Mouse (Mus musculus) testis, postnatal 10 days (tissue): Measurements from ENCODE around the gene Car2.

Experiments used
- DNase-seq: peaks from one replicate; pipeline ENCODE4 v3.0.0; 2021; ENCODE audit warnings: low spot score

Gene Car2

DNA sequence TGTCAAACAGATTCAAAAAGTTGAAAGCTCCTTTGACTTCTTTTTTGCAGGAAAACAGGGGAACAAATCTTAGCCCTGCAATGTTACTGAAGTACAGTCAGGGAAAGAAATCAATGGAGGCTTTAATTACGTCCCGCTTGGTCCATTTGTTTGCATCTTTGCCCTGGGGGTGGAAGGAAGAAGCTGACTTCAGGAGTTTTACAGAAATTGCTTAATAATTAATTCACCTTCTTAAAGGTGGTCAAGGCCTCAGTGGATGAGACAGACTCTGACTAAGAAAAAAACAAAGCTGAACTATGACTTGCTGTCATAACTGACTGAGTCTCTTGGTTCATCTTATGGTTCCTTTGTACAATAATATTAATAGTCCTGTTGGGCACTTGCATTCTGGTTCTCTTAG lies 59.6 kb downstream of the Car2 start:
- no peak for DNase-seq

DNA sequence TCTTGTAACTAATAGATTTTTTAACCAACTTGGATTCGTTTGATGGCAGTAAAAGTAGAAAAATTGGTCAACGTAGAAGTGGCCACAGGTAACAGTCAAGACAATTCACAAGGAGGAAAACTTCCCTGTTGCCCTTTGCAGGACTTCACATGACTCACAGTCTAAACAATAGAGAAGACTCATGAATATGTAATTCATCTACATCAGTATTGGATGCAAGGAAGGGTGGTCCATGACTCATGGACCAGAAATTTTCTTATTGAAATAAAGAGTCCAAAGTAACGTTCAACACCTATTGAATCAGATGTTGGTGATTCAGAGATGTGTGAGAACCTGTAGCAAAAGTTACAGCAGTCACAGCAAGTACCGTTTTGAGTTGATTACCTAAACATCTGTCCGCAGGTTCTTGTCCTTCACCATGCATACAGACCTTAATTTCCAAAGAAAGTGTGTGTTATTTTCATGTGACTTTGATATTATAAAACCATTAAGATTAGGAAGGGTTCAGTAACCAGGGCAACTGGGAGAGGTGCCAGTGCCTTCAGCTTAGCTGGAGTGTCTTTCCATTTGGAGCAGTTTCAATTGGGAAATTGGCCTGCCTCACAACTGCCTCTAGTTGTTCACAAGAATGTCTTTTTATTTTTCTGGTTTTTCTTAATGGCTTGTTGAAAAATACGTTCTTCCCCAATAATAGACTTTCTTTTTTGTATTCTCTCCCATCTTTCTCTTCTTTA lies 62.2 kb downstream of the Car2 start:
- DNase-seq = peak; percentile 44

DNA sequence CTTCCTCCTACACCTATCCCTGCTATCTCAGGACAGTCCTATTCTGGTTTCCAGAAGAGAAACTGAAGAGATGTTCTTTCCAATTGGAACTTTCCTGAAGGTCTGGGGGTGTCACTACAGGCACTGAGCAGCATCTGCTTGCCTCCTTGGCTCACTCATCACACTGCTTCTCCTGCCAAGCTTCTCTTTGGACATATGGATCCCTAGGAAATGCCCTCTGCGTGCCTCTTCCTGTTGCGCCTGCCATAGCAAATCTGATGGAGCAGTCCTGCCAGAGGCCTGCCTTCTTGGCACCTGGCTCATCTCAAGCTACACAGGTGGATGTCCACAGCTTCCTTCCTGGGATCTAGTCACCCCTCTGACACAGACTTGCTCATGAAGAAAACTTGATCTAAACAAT lies 64.0 kb downstream of the Car2 start:
- no peak for DNase-seq
